Mouse (Mus musculus): ENCODE measurements around the gene Tbccd1.

Gene Tbccd1

DNA sequence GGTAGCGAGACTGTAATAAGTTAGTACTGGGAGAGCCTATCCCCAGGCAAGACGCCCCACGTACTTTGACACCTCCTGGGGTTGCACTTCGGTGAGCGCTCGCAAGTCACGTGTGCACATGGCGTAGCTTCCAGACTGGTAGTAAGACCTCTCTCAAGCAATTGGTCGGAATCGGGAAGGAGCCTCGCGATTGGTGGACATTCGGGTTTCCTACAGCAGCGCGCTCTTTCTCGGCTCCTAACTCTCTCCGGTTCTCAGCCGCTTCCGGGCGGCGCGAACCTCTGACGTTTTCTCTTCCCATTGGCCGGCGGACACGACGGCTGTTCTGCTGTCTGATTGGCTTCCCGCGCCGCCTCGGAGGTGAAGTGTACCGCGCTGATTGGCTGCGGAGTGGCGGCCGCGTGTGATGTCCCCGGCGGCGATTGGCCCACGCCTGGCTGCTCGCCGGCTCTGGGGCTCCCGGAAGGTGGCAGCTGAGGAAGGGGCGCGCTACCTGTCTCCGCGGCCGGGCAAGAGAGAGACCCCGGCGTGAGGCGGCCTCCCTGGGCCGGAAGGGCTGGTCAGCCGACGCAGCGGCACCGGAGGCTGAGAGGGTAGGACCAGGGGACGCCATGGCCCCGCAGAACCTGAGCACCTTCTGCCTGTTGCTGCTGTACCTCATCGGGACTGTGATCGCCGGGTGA lies at the start of gene Tbccd1, which contains the start of gene Dnajb11:
Tbccd1 (minus strand) TSS at position 239 of the 683 bp plus-strand sequence.
Dnajb11 (plus strand) TSS at position 415 of the 683 bp plus-strand sequence.
- peak; percentile 96 for DNase-seq (ENCODE audit: low spot score)

DNA sequence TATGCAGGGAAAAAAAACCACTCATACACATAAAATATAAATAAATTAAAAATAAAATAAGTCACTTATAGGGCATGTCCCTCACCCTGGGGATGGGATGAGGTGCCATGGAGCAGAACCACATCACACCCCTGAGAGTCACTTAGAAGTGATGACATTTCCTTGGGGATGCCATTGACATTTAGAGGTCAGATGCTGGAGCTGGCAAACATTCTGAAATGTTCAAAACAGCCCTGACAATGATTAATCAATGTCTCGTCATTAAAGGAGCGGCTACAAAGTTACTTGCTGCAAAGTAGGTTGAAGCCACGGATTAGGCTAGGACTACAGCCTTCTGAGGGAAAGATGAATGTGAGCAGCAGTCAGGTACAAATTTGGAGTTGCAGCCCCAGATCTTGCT lies 43.9 kb upstream of the Tbccd1 start:
- no peak for DNase-seq (ENCODE audit: low spot score)

- DNase-seq (ENCODE audit: low spot score) = no peak
These were observed 42.5 kb upstream of the Tbccd1 start for GRCm38 (mm10) chr16:22899866-22900570.

DNA sequence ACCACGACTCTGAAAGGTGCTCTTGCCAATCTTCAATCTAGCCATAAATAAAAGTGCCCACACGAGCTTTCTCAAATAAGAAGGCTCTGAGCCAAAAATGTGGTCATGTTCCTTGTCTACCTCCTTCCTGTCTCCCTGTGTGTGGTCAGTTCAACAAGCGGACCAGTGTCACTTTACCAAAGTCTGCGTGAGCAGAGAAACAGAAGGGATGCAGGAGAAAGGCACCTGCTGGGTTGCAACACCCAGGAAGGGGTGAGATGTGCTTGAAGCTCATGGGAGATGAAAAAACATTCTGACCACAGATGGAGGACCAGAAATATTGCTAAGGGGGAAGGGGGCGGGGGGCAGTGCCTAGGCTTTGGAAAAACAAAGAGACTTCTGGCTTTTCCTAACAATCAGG lies 41.9 kb upstream of the Tbccd1 start:
- no peak for DNase-seq (ENCODE audit: low spot score)

- no peak for DNase-seq (ENCODE audit: low spot score)
These were observed 39.1 kb upstream of the Tbccd1 start for GRCm38 (mm10) chr16:22896618-22897017.

GRCm38 (mm10) chr16:22894095-22894494 lies 36.6 kb upstream of the Tbccd1 start:
- DNase-seq (ENCODE audit: low spot score) = no peak

GRCm38 (mm10) chr16:22891733-22892154 lies 34.3 kb upstream of the Tbccd1 start:
- DNase-seq (ENCODE audit: low spot score) = no peak

DNA sequence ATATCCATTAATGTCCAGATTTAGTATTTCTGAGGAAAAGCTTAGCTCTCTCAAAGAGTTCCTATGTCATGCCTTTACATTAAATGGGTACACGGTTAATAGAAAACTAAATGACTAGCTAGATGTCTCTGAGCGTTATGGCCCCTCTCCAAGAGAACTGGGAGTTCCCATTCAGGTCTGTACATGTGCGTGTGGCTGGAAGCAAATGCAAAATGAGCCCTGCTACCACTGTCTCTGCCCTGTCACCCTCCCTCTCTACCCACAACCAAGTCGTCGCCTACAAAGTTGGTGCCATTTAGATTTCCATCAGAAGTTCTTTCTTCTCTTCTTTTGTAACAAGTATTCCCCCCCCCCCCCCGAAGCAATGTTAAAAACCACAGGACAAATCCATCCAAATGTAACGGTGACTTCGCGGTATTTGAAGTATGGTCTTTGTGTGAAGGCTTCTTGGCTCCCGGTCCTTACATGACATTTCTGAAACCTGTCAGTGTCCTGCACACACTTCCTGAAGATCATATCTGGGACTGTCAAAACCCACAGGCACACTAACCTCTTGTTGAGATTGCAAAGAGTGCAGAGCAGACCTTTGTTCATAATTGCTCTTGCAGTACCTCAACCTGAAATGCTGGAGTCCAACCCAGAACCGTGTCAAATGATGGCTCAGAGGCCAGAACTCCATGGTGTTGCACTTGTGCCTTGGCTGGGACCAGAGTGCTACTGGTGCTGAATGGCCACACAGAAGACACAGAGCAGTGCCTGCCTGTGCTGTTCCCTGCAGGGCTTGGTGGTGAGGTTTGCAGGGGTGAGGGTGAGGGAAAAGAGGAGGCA lies 33.4 kb upstream of the Tbccd1 start, which contains the start of gene Ahsg:
Ahsg (plus strand) TSS at position 595 of the 828 bp plus-strand sequence.
- no peak for DNase-seq (ENCODE audit: low spot score)

DNA sequence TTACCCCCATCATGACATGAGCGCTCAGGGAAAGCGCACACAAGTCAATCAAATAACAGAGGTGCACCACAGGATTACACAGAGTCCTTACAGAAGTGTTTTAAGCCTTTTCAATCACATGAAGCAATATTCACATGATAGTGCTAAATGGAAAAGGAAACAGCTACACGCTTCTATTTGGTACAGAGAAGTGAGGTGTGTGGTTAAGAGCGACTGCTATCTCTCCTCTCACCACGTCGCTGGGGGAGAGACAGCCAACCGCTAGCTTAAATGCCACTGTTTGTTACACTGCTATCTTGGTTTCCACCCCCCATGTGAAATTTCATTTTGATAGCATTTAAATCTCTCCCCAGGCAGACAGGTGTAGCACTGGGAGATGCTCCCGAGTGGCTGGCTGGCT lies 32.2 kb upstream of the Tbccd1 start:
- DNase-seq (ENCODE audit: low spot score) = no peak

DNA sequence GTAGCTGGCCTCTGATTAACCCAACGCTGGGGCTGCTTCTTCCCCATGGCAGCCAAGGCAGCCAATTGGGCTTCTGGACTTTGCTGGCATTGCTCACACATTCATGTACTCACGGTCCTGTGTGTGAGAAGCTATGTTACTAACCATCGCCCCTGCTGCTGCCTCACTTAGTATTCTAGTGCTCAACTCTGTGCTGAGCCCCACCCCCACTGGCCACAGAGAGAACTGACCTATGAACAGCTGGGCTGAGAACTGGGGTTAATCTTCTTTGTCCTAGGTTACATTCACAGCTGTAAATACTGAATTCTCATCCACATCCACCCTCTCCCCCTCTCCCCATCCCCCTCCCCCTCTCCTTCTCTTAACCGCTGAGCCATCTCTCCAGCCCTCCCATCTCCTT lies 31.4 kb upstream of the Tbccd1 start:
- no peak for DNase-seq (ENCODE audit: low spot score)

GRCm38 (mm10) chr16:22886726-22887125 lies 29.3 kb upstream of the Tbccd1 start:
- no peak for DNase-seq (ENCODE audit: low spot score)

- no peak for DNase-seq (ENCODE audit: low spot score)
These were observed 27.9 kb upstream of the Tbccd1 start for GRCm38 (mm10) chr16:22885356-22885755.

DNA sequence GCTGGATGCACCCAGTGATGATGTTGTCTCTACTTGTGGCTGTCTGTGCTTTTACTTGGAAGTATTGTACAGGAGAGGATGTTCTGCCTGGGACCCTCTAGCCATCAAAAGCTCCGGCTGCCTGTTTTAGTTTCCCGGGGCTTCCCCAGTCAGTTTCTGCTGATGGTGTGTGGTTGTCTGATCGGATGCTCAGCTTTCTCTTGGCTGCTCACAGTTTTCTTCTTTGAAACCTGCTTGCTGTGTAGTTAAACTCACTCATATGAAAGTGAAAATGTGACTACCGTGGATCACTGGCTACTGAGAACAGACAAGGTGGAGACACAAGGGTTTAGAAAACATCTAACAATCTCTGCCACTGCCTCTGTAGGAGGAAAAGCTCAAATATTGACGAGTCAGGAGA lies 26.0 kb upstream of the Tbccd1 start:
- DNase-seq (ENCODE audit: low spot score) = no peak

DNA sequence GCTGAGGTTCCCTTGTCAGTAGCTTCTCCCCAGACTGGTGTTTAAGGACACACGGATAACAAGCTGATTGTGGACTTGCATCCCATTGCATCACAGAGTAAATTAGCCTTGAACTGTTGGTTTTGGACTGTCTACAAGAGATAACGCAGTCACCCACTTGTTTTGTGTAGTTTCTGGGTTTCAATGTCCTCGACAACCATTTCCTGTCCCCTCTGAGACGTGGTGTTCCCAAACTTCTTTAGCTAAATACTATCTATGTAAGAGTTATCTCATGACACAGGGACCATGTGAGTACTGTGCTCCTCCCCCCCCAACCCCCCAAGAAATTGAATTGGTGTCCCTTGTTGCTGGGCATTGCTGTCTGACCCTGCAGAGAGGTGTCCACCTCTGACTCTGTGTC lies 24.0 kb upstream of the Tbccd1 start:
- no peak for DNase-seq (ENCODE audit: low spot score)

DNA sequence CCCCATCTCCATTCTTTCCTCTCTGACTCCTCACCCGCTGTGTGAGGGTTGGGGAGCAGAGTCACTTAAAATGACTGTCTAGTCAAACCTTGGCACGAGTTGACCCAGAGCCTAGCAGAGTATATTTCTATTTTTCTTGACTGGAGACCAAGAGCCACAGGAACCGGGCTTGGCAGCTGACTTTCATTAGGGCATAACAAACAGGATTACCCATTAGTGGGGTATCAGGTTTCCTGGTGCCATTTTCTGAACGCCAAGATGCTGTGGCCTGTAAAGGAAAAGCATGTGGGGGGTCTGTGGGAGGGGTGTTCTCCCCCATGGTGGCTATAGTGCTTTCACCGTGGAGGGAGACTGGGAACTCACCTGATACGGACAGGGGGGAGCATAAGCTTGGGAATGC lies 23.4 kb upstream of the Tbccd1 start:
- no peak for DNase-seq (ENCODE audit: low spot score)

GRCm38 (mm10) chr16:22879945-22880595 lies 22.6 kb upstream of the Tbccd1 start:
- no peak for DNase-seq (ENCODE audit: low spot score)

- no peak for DNase-seq (ENCODE audit: low spot score)
These were observed 21.2 kb upstream of the Tbccd1 start for GRCm38 (mm10) chr16:22878716-22879115.

- no peak for DNase-seq (ENCODE audit: low spot score)
These were observed 20.4 kb upstream of the Tbccd1 start for GRCm38 (mm10) chr16:22877660-22878390.

DNA sequence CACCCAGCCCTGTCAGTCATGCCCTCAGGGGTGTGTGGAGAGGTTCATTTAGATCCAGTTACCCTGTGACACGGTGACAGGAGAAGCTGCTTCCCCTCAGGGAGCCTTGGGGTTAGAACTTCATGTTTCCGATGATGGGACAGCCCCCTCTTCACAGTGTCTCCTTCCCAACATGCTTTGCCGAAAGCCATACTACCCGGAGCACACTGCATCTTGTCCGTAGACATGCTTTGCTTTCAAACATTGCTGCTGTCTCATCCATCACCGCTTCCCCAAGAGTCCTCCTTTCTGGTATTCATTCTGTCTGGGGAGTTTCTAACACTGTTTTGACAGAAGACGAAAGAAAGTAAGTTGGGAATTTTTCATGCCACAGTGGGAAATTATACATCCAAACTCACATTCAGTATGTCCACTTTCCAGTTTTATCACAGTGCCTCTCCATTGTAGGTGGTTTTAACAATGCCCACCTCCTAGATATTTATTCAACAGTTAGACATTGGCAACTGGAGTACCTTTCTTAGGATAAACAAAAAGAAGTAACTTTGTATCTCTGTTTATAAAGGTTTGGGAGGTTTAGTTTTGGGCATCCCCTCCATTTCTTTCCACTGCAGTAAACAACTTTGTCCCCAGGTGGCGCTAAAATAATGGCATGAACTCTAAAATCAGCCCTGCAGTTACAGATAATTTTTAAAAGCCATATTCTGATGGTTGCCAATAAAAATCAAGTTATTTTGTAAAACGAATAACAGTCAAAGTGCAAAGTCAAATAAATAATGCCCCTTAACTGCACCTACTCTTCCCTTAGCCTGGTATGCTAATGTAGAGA lies 19.0 kb upstream of the Tbccd1 start:
- DNase-seq (ENCODE audit: low spot score) = no peak

DNA sequence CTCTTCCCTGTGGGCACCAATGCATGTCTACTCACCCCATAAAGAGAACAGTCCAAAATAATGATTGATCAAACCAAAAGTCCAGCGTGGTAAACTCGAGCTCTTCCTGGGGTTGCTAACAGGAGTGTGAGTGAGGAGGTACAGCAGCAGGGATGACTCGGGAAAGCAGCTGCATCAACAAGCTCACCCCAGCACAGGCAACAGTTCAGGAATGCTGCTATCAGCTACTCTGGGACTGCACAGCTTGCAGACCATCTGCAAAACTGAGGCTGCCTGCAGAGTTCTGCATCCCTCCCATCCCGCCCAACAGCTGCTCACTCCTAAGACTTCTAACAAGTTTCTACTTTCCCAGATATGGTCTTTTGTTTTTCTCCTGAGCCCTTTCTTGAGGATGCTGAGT lies 15.9 kb upstream of the Tbccd1 start:
- no peak for DNase-seq (ENCODE audit: low spot score)

DNA sequence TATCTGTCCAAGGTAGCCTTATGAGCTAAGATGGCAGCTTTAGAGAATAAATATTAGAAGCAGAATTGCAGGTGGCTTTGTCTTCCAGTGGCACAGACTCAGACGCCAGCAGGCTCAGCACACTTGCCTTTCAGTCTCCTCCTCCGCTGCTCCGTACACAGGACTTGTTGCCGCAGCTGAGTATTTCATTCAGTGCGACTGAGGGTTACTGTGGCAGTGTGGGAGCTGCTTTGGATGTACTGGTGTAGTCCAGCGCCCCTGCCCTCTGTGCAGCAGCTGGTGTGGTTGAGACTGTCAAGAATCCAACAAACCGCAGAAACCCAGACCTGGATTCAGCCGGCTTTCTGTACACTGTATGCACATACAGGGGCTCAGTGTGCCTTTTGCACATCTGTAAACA lies 14.9 kb upstream of the Tbccd1 start:
- no peak for DNase-seq (ENCODE audit: low spot score)
